Mouse (Mus musculus) lung, postnatal 0 days (tissue): ENCODE results near the gene Gpi1. TPM values are rescaled to one million over a fixed set of nuclear protein-coding genes. Genes with fewer than 3 reads are reported as not detected.

Experiments used
- ATAC-seq: fragments of 200-750 bp; cut with Nextera tagmentation; 2 replicates; pipeline ENCODE4 v1.8.0; 2017; ENCODE audit warnings: moderate library complexity
- DNase-seq: peaks from one replicate; pipeline ENCODE4 v3.0.0-alpha.2; 2016; ENCODE audit warnings: low spot score
- H3K27ac ChIP-seq: fragments of 300-500 bp; sonication (generic); 2 replicates; pipeline ENCODE4 v1.5.1; 2014; ENCODE audit warnings: antibody characterized with exemption, mild to moderate bottlenecking, low read length, mixed read lengths
- H3K27me3 ChIP-seq: fragments of 300-500 bp; sonication (generic); replicated peaks from 2 replicates; pipeline ENCODE4 v1.6.1; 2014; ENCODE audit warnings: low read length, mixed read lengths; ENCODE audit not compliant: insufficient read depth
- H3K36me3 ChIP-seq: fragments of 300-500 bp; sonication (generic); 2 replicates; pipeline ENCODE4 v1.6.1; 2014; ENCODE audit warnings: low read length, mixed read lengths; ENCODE audit not compliant: insufficient read depth
- H3K4me1 ChIP-seq: fragments of 300-500 bp; sonication (generic); 2 replicates; pipeline ENCODE4 v1.6.1; 2014; ENCODE audit warnings: antibody characterized with exemption, low read depth, low read length, mixed read lengths; ENCODE audit not compliant: insufficient read depth
- H3K4me2 ChIP-seq: fragments of 300-500 bp; sonication (generic); replicated peaks from 2 replicates; pipeline ENCODE4 v1.6.1; 2014; ENCODE audit warnings: low read depth, mild to moderate bottlenecking, low read length, moderate library complexity, mixed read lengths
- H3K4me3 ChIP-seq: fragments of 300-500 bp; sonication (generic); 2 replicates; pipeline ENCODE4 v1.5.1; 2014; ENCODE audit warnings: low read depth, low read length
- H3K9ac ChIP-seq: fragments of 300-500 bp; sonication (generic); replicated peaks from 2 replicates; pipeline ENCODE4 v1.6.1; 2014; ENCODE audit warnings: low read depth, mild to moderate bottlenecking
- H3K9me3 ChIP-seq: fragments of 300-500 bp; sonication (generic); 2 replicates; pipeline ENCODE4 v1.6.1; 2016; ENCODE audit warnings: low read length, mixed read lengths
- CTCF ChIP-seq: IDR thresholded peaks from 2 replicates; pipeline ENCODE4 v1.5.1; 2016; ENCODE audit warnings: antibody characterized with exemption, mild to moderate bottlenecking
- EP300 ChIP-seq: IDR thresholded peaks from 2 replicates; pipeline ENCODE4 v1.6.1; 2016; ENCODE audit warnings: antibody characterized with exemption, mild to moderate bottlenecking, control low read depth
- WGBS: fragments of 180-500 bp; shearing (Covaris S2); extraction: QIAGEN DNeasy Blood & Tissue Kit; methylation state at CpG from one replicate; pipeline ENCODE4 v1.1.7; 2014; 5-methylcytosine and 5-hydroxymethylcytosine counted together
- polyA plus RNA-seq: library from polyadenylated mRNA; unstranded; fragments of >200 nt; fragmentation: Nextera tagmentation; extraction: Ambion mirVana; gene quantifications from 2 replicates; pipeline ENCODE4 v1.2.1, GENCODE M21; 2015

Gpi1 gene
- polyA plus RNA-seq, 1 experiment from 2014 or later: 123 TPM

DNA sequence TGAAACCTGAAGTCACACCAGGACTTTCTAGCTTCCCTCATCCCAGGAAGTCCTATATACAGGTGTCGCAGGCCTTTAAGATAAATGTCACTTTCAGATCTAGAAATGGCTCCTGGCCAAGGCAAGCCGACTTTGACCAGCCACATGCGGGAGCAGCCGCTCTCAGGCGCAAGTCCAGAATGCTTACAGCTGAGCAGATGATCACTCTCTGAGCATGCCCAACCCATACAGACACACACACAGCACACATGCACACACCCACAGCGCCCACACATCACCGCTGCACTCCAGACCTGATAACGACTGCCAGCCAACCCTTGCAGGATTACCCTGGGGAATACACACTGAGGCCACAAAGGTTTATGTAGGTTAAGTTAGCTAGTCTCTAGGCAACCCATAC is 4.0 kb downstream of the Gpi1 start:
- no peak for TF ChIP-seq CTCF
- no peak for TF ChIP-seq EP300
- Histone ChIP-seq H3K27ac (no peak overlapping the region), H3K9me3 (no peaks in the 10 kb centered on the region), H3K9ac (no peak overlapping the region), H3K27me3 (no peaks in the 10 kb centered on the region), H3K36me3 (0 out of 2 replicates have a peak, but pooled peaks cover 4% of the 10 kb centered on the region), H3K4me3 (no peak overlapping the region), H3K4me2 (no peak overlapping the region), H3K4me1 (0 out of 2 replicates have a peak, but pooled peaks cover 8% of the 10 kb centered on the region)
- ATAC-seq (no peak), DNase-seq (no peak)
- WGBS: 74% methylated on average over 8 of the region's 8 CpGs

DNA sequence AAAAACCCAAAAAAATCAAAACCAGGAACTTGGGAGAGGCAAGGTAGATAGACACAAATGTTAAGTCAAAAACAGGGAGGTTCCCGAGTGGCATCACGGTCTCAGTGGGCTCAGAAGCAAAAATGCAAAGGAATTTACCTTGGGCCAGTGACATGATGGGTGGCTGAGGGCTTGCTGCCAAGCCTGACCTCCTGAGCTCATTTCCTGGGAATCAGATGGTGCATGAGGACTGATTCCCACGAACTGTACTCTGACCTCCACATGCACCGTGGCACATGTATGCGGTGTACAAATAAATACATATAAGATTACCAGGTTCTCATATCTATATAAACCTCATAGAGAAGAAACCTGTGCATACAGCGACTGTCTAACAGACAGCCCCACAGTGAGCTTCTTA is 5.8 kb downstream of the Gpi1 start:
- Histone ChIP-seq H3K4me3 (no peak overlapping the region), H3K4me1 (0 out of 2 replicates have a peak, but pooled peaks cover 2% of the 10 kb centered on the region), H3K27me3 (no peaks in the 10 kb centered on the region), H3K9me3 (no peaks in the 10 kb centered on the region), H3K27ac (no peak overlapping the region), H3K36me3 (peaks cover 4% of the 10 kb centered on the region; the same call in 1 of the 2 replicates), H3K4me2 (no peak overlapping the region), H3K9ac (no peak overlapping the region)
- TF ChIP-seq CTCF (no peak), EP300 (no peak)
- no peak for DNase-seq
- WGBS: 85% methylated on average over 6 of the region's 6 CpGs
- no peak for ATAC-seq

DNA sequence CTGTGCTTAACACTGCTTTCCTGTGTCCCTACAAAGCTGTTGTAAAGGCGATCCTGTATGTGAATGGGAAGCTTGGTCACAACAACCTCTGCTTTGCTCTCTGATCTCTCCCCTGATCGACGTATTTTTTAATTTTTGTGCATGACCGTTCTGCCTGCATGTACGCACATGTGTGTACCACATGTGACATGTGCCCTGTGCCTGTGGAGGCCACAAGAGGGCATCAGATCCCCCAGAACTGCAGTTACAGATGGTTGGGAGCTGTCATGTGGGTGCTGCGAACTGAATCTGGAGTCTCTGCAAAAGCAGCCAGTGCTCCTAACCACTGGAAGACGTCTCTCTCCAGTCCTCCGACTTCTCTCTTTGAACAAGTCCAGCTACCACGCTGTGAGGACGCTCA is 7.8 kb downstream of the Gpi1 start:
- no peak overlapping the region for H3K27ac ChIP-seq
- H3K27me3 ChIP-seq: no peaks in the 10 kb centered on the region
- 0 out of 2 replicates have a peak, but pooled peaks have one; percentile 12 for TF ChIP-seq CTCF
- no peak for TF ChIP-seq EP300
- no peaks in the 10 kb centered on the region for H3K4me1 ChIP-seq
- no peak overlapping the region for H3K9ac ChIP-seq
- H3K36me3 ChIP-seq: peaks cover 21% of the 10 kb centered on the region
- DNase-seq: no peak
- H3K9me3 ChIP-seq: no peaks in the 10 kb centered on the region
- H3K4me3 ChIP-seq: no peak overlapping the region
- 96% methylated on average over 10 of the region's 10 CpGs for WGBS
- no peak for ATAC-seq
- H3K4me2 ChIP-seq: no peak overlapping the region

DNA sequence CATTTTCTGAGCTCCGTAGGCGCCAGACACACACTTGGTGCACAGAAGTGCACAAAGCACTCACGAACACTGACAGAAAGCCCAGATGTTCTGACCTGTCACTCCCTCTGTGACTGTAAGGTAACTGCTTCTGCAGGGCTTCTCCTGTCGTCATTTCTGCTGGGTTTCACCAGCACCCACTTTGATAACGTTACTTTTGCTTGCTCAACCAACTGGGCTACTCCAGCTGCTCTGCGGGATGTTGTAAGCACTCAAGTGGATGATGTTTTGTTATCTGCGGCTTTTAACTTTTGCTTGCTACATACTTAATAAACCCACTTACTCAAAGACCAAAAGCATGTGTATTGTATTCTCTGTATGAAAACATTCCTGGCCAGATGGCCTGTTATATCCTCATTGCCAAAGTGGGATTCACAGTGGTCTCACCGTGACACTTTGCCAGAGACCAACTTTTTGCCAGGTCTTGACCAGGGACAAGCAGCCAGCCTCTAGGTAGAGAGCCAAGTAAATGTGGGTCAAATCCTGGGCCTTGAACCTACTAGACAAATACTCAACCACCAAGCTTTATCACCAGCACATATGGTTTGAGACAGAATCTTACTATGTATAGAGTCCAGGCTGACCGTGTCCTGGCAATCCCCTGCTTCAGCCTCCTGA is 8.4 kb downstream of the Gpi1 start:
- Histone ChIP-seq H3K36me3 (peaks cover 25% of the 10 kb centered on the region), H3K9me3 (no peaks in the 10 kb centered on the region), H3K4me1 (no peaks in the 10 kb centered on the region), H3K27me3 (no peaks in the 10 kb centered on the region), H3K9ac (no peak overlapping the region), H3K4me3 (no peak overlapping the region), H3K27ac (no peak overlapping the region), H3K4me2 (no peak overlapping the region)
- DNase-seq: peak; percentile 33
- ATAC-seq: no peak; the same call in 1 of the 2 replicates
- 78% methylated on average over 9 of the region's 9 CpGs for WGBS
- TF ChIP-seq EP300 (no peak), CTCF (no peak)

DNA sequence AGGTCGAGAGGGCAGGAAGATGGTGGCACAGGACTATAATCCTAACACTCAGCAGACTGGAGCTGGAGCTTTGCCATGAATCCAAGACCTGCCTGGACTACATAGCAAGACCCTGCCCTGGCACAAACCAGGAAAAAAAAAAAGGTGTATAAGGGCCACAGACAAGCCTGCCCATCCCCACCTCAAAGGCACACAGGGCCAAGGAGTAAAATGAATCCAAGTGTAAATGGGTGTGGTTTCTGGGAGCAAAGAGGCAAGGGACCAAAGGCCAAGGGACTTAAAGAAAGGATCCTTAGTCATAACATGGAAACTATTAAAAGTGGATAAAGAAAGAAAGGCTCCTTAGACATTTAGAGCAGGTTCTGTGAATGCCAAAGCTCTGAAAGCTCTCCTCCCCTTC is 11.6 kb downstream of the Gpi1 start:
- H3K9ac ChIP-seq: no peak overlapping the region
- TF ChIP-seq EP300: no peak
- no peak for TF ChIP-seq CTCF
- H3K9me3 ChIP-seq: no peaks in the 10 kb centered on the region
- peaks cover 36% of the 10 kb centered on the region for H3K36me3 ChIP-seq
- ATAC-seq: no peak
- H3K4me3 ChIP-seq: no peak overlapping the region
- DNase-seq: no peak
- no peak overlapping the region for H3K27ac ChIP-seq
- no peak overlapping the region for H3K4me2 ChIP-seq
- H3K4me1 ChIP-seq: no peaks in the 10 kb centered on the region
- WGBS: 39% methylated on average over 1 of the region's 1 CpGs
- no peaks in the 10 kb centered on the region for H3K27me3 ChIP-seq

DNA sequence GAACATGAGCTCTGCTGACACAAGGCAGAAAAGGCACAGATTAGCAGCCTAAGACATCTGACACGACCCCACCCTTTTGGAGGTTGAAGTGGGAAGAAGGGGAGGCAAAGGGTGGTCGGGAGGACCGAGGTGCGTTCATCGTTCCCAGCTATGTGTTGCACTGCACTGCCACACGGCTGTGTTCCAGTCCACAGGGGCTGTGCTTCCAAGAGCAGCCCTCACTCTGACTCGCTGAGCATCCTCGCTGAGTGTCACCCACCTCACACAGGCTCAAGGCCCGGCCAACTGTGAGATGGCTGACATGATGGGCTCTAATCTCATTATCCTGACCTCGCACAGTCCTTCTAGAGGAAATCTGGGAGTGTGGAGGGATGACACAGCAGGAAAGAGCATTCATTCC is 13.7 kb downstream of the Gpi1 start:
- ATAC-seq (no peak), DNase-seq (no peak)
- H3K9me3 ChIP-seq: no peaks in the 10 kb centered on the region
- H3K4me1 ChIP-seq: no peaks in the 10 kb centered on the region
- TF ChIP-seq EP300 (no peak), CTCF (no peak)
- no peak overlapping the region for H3K4me2 ChIP-seq
- no peak overlapping the region for H3K4me3 ChIP-seq
- H3K36me3 ChIP-seq: peaks cover 48% of the 10 kb centered on the region
- 86% methylated on average over 9 of the region's 10 CpGs for WGBS
- no peaks in the 10 kb centered on the region for H3K27me3 ChIP-seq
- H3K27ac ChIP-seq: no peak overlapping the region
- no peak overlapping the region for H3K9ac ChIP-seq

DNA sequence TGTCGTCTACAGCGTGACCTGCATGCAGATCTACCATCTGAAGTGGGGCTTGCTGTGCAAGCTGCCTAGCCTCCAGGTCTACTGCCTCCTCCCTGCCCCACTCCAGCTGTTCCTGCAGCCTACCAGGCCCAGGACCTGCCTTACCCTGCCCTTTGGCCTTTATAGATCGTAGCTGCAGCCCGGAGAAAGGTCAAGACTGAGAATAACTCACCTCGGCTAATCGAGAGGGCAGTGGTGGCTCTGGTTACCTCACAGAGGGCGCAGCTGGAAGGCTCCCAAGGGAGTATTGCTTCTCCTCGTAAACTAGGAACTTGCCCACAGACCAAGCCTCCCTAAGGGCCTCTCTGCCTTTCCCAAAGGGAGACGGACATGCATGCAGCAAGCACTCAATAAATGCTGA is 14.7 kb downstream of the Gpi1 start:
- TF ChIP-seq EP300 (no peak), CTCF (no peak)
- H3K9me3 ChIP-seq: no peaks in the 10 kb centered on the region
- DNase-seq (no peak), ATAC-seq (no peak)
- 86% methylated on average over 9 of the region's 9 CpGs for WGBS
- peaks cover 53% of the 10 kb centered on the region for H3K36me3 ChIP-seq
- H3K27me3 ChIP-seq: no peaks in the 10 kb centered on the region
- no peak overlapping the region for H3K9ac ChIP-seq
- H3K4me3 ChIP-seq: no peak overlapping the region
- H3K4me2 ChIP-seq: no peak overlapping the region
- H3K27ac ChIP-seq: no peak overlapping the region
- H3K4me1 ChIP-seq: no peaks in the 10 kb centered on the region
